Comparison of ENCODE assay signal across 10 mouse cellular contexts in genomic region chr10:9174997-9175396, GRCm38 (mm10).
DNase-seq lines count a peak whose midpoint lies in the region; ATAC-seq and TF ChIP-seq lines count a peak whose summit lies in the region.
"Had no signal": no experiment of that assay in that cellular context is flagged by ENCODE, and none has a peak within 500 bp of the region (broad histone marks: within the 10 kb centered on the region; RNA-seq: fewer than 3 reads in every experiment).

No protein-coding gene starts in this region.

- H3K4me1 ChIP-seq in lung, postnatal 0 days (ENCODE audit: insufficient read depth, low read depth, low read length) = no peaks in the 10 kb centered on the region
- H3K4me1 ChIP-seq: embryonic facial prominence, embryonic 15.5 days; neural tube, embryonic 13.5 days had no signal

- WGBS in lung, postnatal 0 days = 51% methylated on average over 3 of the region's 3 CpGs

- peak; percentile 1 for DNase-seq in adrenal gland, postnatal 10 days
- DNase-seq in adrenal gland, adult 18-20 months (ENCODE audit: low spot score in 2 of 2) = no peak
- DNase-seq in kidney, postnatal 10 days = peak; percentile 11
- DNase-seq in kidney, adult 11 months = no peak
- DNase-seq in ZHBTc4 (ENCODE audit: low read depth, low spot score) = peak; percentile 54
- DNase-seq in lung, postnatal 0 days (ENCODE audit: low spot score) = peak; percentile 57
- no peak for DNase-seq in layer of hippocampus, adult 18-20 months (ENCODE audit: low spot score in 2 of 2)
- no peak for DNase-seq in testis, postnatal 14 days (ENCODE audit: low spot score)

- H3K27me3 ChIP-seq in lung, postnatal 0 days (replicated peaks; ENCODE audit: insufficient read depth, low read length) = no peaks in the 10 kb centered on the region
- H3K27me3 ChIP-seq: embryonic facial prominence, embryonic 15.5 days; neural tube, embryonic 13.5 days had no signal

- H3K27ac ChIP-seq in lung, postnatal 0 days (ENCODE audit: low read length) = no peak overlapping the region
- H3K27ac ChIP-seq: embryonic facial prominence, embryonic 15.5 days; neural tube, embryonic 13.5 days had no signal

- no peak overlapping the region for H3K4me3 ChIP-seq in lung, postnatal 0 days (ENCODE audit: low read depth, low read length)
- H3K4me3 ChIP-seq: embryonic facial prominence, embryonic 15.5 days; neural tube, embryonic 13.5 days had no signal

- TF ChIP-seq EP300 in lung, postnatal 0 days (IDR thresholded peaks at IDR 0.05) = no peak

- no peaks in the 10 kb centered on the region for H3K36me3 ChIP-seq in lung, postnatal 0 days (ENCODE audit: insufficient read depth, low read length)
- H3K36me3 ChIP-seq: embryonic facial prominence, embryonic 15.5 days; neural tube, embryonic 13.5 days had no signal

- H3K9ac ChIP-seq in lung, postnatal 0 days (replicated peaks; ENCODE audit: low read depth) = no peak overlapping the region
- H3K9ac ChIP-seq: embryonic facial prominence, embryonic 15.5 days; neural tube, embryonic 13.5 days had no signal

- H3K4me2 ChIP-seq in lung, postnatal 0 days (replicated peaks; ENCODE audit: low read depth, low read length) = no peak overlapping the region
- H3K4me2 ChIP-seq: embryonic facial prominence, embryonic 15.5 days; neural tube, embryonic 13.5 days had no signal

- peak; percentile 77 for TF ChIP-seq CTCF in lung, postnatal 0 days (IDR thresholded peaks at IDR 0.05)

- no peaks in the 10 kb centered on the region for H3K9me3 ChIP-seq in lung, postnatal 0 days (ENCODE audit: low read length)
- H3K9me3 ChIP-seq: embryonic facial prominence, embryonic 15.5 days; neural tube, embryonic 13.5 days had no signal

- peak; percentile 33; the same call in 1 of the 2 replicates for ATAC-seq in lung, postnatal 0 days

Comparison
In these comparisons a context has a peak if more than half of its experiments do, and no peak if none do; other contexts are left out.
1. DNase-seq: peak in adrenal gland, postnatal 10 days (single experiment), kidney, postnatal 10 days (single experiment), ZHBTc4 (single experiment) and lung, postnatal 0 days (single experiment); none in adrenal gland, adult 18-20 months (0 of 2), kidney, adult 11 months (single experiment), layer of hippocampus, adult 18-20 months (0 of 2) and testis, postnatal 14 days (single experiment).